Mouse (Mus musculus): ENCODE data around the gene Tmem9b. TPM values are rescaled to one million over a fixed set of nuclear protein-coding genes. Genes with fewer than 3 reads are reported as not detected.

Tmem9b gene
- 109 and 117 TPM in 2 replicates for polyA plus RNA-seq (2015; fragmentation: Nextera tagmentation; extraction: Ambion mirVana)

DNA sequence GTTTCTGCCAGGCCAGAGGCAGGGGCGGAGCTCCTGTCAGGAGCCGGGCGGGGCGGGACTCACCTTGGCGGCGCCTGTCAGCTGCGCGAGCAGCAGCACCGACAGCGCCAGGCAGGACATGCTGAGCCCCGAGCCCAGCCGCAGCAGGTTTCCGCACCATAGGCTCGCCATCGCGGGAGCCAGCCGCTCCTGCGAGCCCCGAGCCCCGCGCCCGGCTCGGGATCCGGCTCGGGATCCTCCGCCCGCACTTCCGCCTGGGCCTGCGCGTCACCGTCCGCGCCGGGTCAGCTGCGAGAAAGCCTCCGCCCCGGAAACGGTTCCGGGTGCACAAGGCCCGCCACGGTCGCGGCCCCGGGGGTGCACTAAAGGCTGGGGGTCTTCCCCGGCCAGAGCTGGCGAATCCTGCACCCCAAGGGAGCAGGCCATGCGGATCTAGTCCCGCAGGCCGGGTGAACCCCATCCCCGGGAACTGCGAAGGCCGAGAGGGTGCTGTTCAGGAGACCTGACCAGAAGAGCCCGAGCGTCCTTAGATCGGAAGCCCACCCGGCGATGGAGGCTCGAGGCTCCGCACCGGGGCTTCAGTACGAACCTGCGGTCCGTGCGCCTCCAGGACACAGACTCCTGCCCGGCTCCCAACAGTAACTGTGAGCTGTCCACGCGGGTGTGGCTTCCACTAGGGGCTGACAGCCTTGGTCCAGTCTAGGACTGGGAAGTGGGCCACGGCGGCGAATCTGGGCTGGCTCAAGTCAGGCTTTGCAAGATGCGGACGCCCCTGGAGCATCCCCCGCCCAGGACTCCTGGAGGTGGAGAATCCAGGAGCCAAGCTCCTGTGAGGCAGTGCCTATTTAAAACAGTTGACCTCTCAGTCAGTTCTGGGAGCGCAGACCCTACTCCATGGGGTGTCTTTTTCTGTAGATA, at the start of gene Tmem9b:
Tmem9b (minus strand) TSS at position 868 of the 918 bp plus-strand sequence.
- Histone ChIP-seq H3K4me2 (replicated peaks; ENCODE audit: low read depth, low read length) (peak within 1 kb of the TSS; percentile 74), H3K36me3 (ENCODE audit: insufficient read depth, low read length) (no peaks in the 10 kb centered on the region), H3K27me3 (replicated peaks; ENCODE audit: insufficient read depth, low read length) (no peaks in the 10 kb centered on the region), H3K9me3 (ENCODE audit: low read length) (no peaks in the 10 kb centered on the region), H3K27ac (ENCODE audit: low read length) (peak within 1 kb of the TSS; percentile 89), H3K4me1 (ENCODE audit: insufficient read depth, low read depth, low read length) (peaks cover 12% of the 10 kb centered on the region), H3K9ac (replicated peaks; ENCODE audit: low read depth) (peak within 1 kb of the TSS; percentile 73), H3K4me3 (ENCODE audit: low read depth, low read length) (peak within 1 kb of the TSS; percentile 83)
- DNase-seq (ENCODE audit: low spot score) (peak; percentile 89), ATAC-seq (peak; percentile 93)
- WGBS: 2% methylated on average over 67 of the region's 74 CpGs
- TF ChIP-seq EP300 (IDR thresholded peaks at IDR 0.05): no peak
- peak; percentile 47 for TF ChIP-seq CTCF (IDR thresholded peaks at IDR 0.05)

DNA sequence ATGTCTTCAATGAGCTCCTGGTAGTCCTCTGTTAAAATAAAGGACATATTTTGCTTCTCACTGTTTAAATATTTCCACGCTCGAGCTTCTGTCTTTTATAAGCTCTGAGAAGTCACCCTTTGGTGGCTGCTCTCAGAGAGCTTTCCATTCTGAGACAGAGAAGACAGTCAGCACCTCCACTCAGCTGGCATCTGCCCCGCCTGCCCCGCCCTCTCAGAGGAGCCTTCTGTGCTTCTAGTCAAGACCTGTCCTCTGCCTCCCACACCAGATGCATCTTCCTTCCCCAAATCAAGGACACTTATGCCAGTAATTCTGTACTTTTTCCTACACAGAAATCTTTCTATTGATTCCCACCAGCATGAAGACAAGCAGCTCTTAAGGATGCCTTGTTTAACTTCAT, 48.0 kb upstream of the Tmem9b start:
- WGBS: 77% methylated on average over 4 of the region's 4 CpGs
- no peak for TF ChIP-seq EP300 (IDR thresholded peaks at IDR 0.05)
- TF ChIP-seq CTCF (IDR thresholded peaks at IDR 0.05): no peak
- no peak overlapping the region for H3K27ac ChIP-seq (ENCODE audit: low read length)
- H3K4me2 ChIP-seq (replicated peaks; ENCODE audit: low read depth, low read length): no peak overlapping the region
- H3K36me3 ChIP-seq (ENCODE audit: insufficient read depth, low read length): no peaks in the 10 kb centered on the region
- ATAC-seq (no peak), DNase-seq (ENCODE audit: low spot score) (no peak)
- H3K9me3 ChIP-seq (ENCODE audit: low read length): no peaks in the 10 kb centered on the region
- H3K27me3 ChIP-seq (replicated peaks; ENCODE audit: insufficient read depth, low read length): no peaks in the 10 kb centered on the region
- no peak overlapping the region for H3K9ac ChIP-seq (replicated peaks; ENCODE audit: low read depth)
- no peaks in the 10 kb centered on the region for H3K4me1 ChIP-seq (ENCODE audit: insufficient read depth, low read depth, low read length)
- no peak overlapping the region for H3K4me3 ChIP-seq (ENCODE audit: low read depth, low read length)

DNA sequence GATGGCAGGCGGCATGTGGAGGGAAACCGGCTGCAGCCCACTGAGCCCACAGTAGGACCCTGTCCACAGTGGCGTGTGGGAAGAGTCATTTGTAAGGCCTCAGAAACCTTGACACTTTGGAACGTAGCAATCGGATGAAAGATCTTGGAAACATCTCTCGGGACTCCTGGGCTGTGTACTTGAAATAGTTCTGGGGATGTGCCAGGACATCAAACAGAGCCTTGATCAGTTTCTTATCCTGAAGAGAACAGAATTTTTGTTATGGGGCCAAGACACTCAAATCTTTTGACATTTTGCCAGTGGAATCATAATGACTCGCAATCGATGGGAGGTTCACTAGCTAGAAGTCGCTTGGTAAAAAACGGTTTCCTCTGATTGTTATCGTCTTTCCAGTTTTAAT, 46.5 kb upstream of the Tmem9b start:
- Histone ChIP-seq H3K4me1 (ENCODE audit: insufficient read depth, low read depth, low read length) (no peaks in the 10 kb centered on the region), H3K9ac (replicated peaks; ENCODE audit: low read depth) (no peak overlapping the region), H3K9me3 (ENCODE audit: low read length) (no peaks in the 10 kb centered on the region), H3K4me2 (replicated peaks; ENCODE audit: low read depth, low read length) (no peak overlapping the region), H3K36me3 (ENCODE audit: insufficient read depth, low read length) (no peaks in the 10 kb centered on the region), H3K27me3 (replicated peaks; ENCODE audit: insufficient read depth, low read length) (no peaks in the 10 kb centered on the region), H3K27ac (ENCODE audit: low read length) (no peak overlapping the region), H3K4me3 (ENCODE audit: low read depth, low read length) (no peak overlapping the region)
- ATAC-seq (0 out of 2 replicates have a peak, but pooled peaks have one; percentile 18), DNase-seq (ENCODE audit: low spot score) (peak; percentile 51)
- WGBS: 32% methylated on average over 11 of the region's 11 CpGs
- no peak for TF ChIP-seq CTCF (IDR thresholded peaks at IDR 0.05)
- no peak for TF ChIP-seq EP300 (IDR thresholded peaks at IDR 0.05)

GRCm38 (mm10) chr7:109795564-109795963, 42.9 kb upstream of the Tmem9b start:
- Histone ChIP-seq H3K4me3 (ENCODE audit: low read depth, low read length) (no peak overlapping the region), H3K9me3 (ENCODE audit: low read length) (no peaks in the 10 kb centered on the region), H3K27me3 (replicated peaks; ENCODE audit: insufficient read depth, low read length) (no peaks in the 10 kb centered on the region), H3K4me2 (replicated peaks; ENCODE audit: low read depth, low read length) (no peak overlapping the region), H3K4me1 (ENCODE audit: insufficient read depth, low read depth, low read length) (no peaks in the 10 kb centered on the region), H3K9ac (replicated peaks; ENCODE audit: low read depth) (no peak overlapping the region), H3K36me3 (ENCODE audit: insufficient read depth, low read length) (no peaks in the 10 kb centered on the region), H3K27ac (ENCODE audit: low read length) (no peak overlapping the region)
- DNase-seq (ENCODE audit: low spot score): peak; percentile 52
- 30% methylated on average over 5 of the region's 5 CpGs for WGBS
- ATAC-seq: peak; percentile 77
- no peak for TF ChIP-seq CTCF (IDR thresholded peaks at IDR 0.05)
- TF ChIP-seq EP300 (IDR thresholded peaks at IDR 0.05): 0 out of 2 replicates have a peak, but pooled peaks have one; percentile 31

- H3K36me3 ChIP-seq (ENCODE audit: insufficient read depth, low read length): no peaks in the 10 kb centered on the region
- H3K27ac ChIP-seq (ENCODE audit: low read length): no peak overlapping the region
- H3K27me3 ChIP-seq (replicated peaks; ENCODE audit: insufficient read depth, low read length): no peaks in the 10 kb centered on the region
- no peak overlapping the region for H3K9ac ChIP-seq (replicated peaks; ENCODE audit: low read depth)
- 66% methylated on average over 2 of the region's 2 CpGs for WGBS
- H3K9me3 ChIP-seq (ENCODE audit: low read length): no peaks in the 10 kb centered on the region
- no peak for TF ChIP-seq CTCF (IDR thresholded peaks at IDR 0.05)
- no peak for TF ChIP-seq EP300 (IDR thresholded peaks at IDR 0.05)
- H3K4me2 ChIP-seq (replicated peaks; ENCODE audit: low read depth, low read length): no peak overlapping the region
- H3K4me3 ChIP-seq (ENCODE audit: low read depth, low read length): no peak overlapping the region
- ATAC-seq (no peak), DNase-seq (ENCODE audit: low spot score) (no peak)
- H3K4me1 ChIP-seq (ENCODE audit: insufficient read depth, low read depth, low read length): no peaks in the 10 kb centered on the region
Measured at GRCm38 (mm10) chr7:109794556-109794955, 41.9 kb upstream of the Tmem9b start.

- DNase-seq (ENCODE audit: low spot score) (peak; percentile 75), ATAC-seq (peak; percentile 50)
- H3K4me1 ChIP-seq (ENCODE audit: insufficient read depth, low read depth, low read length): no peaks in the 10 kb centered on the region
- no peak overlapping the region for H3K4me2 ChIP-seq (replicated peaks; ENCODE audit: low read depth, low read length)
- TF ChIP-seq CTCF (IDR thresholded peaks at IDR 0.05) (peak; percentile 85), EP300 (IDR thresholded peaks at IDR 0.05) (no peak)
- no peak overlapping the region for H3K9ac ChIP-seq (replicated peaks; ENCODE audit: low read depth)
- 71% methylated on average over 2 of the region's 2 CpGs for WGBS
- no peaks in the 10 kb centered on the region for H3K9me3 ChIP-seq (ENCODE audit: low read length)
- H3K27me3 ChIP-seq (replicated peaks; ENCODE audit: insufficient read depth, low read length): no peaks in the 10 kb centered on the region
- H3K36me3 ChIP-seq (ENCODE audit: insufficient read depth, low read length): no peaks in the 10 kb centered on the region
- H3K4me3 ChIP-seq (ENCODE audit: low read depth, low read length): no peak overlapping the region
- no peak overlapping the region for H3K27ac ChIP-seq (ENCODE audit: low read length)
Measured at GRCm38 (mm10) chr7:109792759-109793158, 40.1 kb upstream of the Tmem9b start.

Data from lung, postnatal 0 days (tissue).